Mouse (Mus musculus): ENCODE results near the gene Ltbp4. TPM values are rescaled to one million over a fixed set of nuclear protein-coding genes. Genes with fewer than 3 reads are reported as not detected.
A peak's percentile ranks its signal among the peaks of the same experiment; 100 is the strongest.

Ltbp4 gene
- polyA plus RNA-seq, 1 experiment from 2014 or later: 10.5 TPM

DNA sequence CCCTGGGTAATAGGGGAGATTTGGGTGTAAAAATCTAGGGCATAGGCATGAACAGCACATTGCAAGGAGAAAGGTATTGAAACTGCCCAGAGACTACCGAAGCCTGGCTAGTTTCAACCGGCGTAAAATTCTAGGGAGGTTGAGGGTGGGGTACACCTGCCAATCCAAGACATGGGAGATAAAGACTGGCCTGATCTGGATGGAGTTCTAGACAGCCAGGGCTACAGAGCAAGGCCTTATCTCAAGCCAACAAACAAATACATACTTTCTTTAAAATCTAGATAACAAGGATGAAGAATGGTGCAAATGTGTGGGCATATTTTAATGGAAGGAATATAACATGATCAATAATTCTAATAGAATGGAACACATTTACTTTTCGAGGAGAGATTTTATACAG is 17.3 kb upstream of the Ltbp4 start:
- Histone ChIP-seq H3K4me3 (peak overlapping the region; percentile 73), H3K9me3 (replicated peaks) (no peaks in the 10 kb centered on the region; the same call in 1 of the 2 replicates), H3K36me3 (ENCODE audit: poor library complexity, severe bottlenecking) (peaks cover 42% of the 10 kb centered on the region), H3K4me2 (peak overlapping the region; percentile 65), H3K9ac (peak overlapping the region; percentile 86), H3K27me3 (peaks cover 34% of the 10 kb centered on the region), H3K4me1 (peaks cover 30% of the 10 kb centered on the region), H3K27ac (no peak overlapping the region)
- WGBS: 45% methylated on average over 4 of the region's 4 CpGs
- no peak for ATAC-seq

- peaks cover 28% of the 10 kb centered on the region for H3K27me3 ChIP-seq
- H3K36me3 ChIP-seq (ENCODE audit: poor library complexity, severe bottlenecking): peaks cover 48% of the 10 kb centered on the region
- peak overlapping the region; percentile 65 for H3K4me2 ChIP-seq
- WGBS: 32% methylated on average over 6 of the region's 6 CpGs
- H3K4me1 ChIP-seq: peaks cover 30% of the 10 kb centered on the region
- peak overlapping the region; percentile 73 for H3K4me3 ChIP-seq
- H3K9ac ChIP-seq: peak overlapping the region; percentile 86; the same call in 1 of the 2 replicates
- peak; percentile 12; the same call in 1 of the 2 replicates for ATAC-seq
- no peak overlapping the region for H3K27ac ChIP-seq
- no peaks in the 10 kb centered on the region for H3K9me3 ChIP-seq (replicated peaks)
Measured at GRCm38 (mm10) chr7:27354144-27354543, 16.7 kb upstream of the Ltbp4 start.

DNA sequence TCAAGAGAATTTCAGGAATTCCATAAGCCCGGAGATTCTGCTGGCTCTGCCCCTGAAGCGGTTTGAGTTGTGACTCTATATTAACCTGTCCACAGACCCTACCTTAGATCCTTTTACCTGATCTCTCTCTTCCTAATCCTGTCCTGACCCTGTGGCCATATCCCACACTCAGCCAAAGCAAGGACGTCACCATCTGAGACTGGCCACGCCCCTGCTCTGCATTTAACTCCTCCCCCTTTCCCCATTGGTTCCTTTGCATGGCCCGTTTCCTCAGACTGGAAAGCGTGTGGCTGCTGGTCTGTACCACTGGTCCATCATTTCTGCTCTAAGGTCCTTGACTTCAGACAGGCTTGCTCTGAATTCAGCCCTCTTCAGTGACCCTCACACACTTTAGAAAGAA is 8.0 kb upstream of the Ltbp4 start:
- 20% methylated on average over 6 of the region's 6 CpGs for WGBS
- no peak for ATAC-seq

DNA sequence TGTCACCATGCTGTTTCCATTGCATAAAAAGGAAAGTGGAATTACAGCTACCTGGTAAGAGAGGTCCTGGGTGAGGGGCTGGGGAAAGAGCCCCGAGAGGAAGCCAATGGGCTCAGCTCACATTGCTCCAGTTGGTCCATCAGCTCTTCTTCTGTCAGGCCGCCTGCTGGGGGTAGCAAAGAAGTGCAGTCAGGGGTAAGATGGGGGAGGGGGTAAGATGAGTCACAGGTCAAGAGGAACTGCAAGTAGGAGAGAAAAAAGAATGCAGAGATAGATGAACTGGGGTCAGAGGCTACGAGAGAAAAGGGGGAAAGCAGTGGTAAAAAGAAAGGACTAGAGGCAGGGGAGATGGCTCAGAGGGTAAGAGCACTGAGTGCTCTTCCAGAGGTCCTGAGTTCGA is 5.1 kb upstream of the Ltbp4 start:
- ATAC-seq: no peak
- Histone ChIP-seq H3K4me1 (peaks cover 13% of the 10 kb centered on the region), H3K9ac (no peak overlapping the region), H3K27me3 (peaks cover 9% of the 10 kb centered on the region; the same call in 1 of the 2 replicates), H3K4me3 (no peak overlapping the region), H3K9me3 (replicated peaks) (no peaks in the 10 kb centered on the region), H3K36me3 (ENCODE audit: poor library complexity, severe bottlenecking) (peaks cover 63% of the 10 kb centered on the region), H3K27ac (no peak overlapping the region), H3K4me2 (no peak overlapping the region)
- 47% methylated on average over 4 of the region's 4 CpGs for WGBS

More for the DNA sequence above, 8.0 kb upstream of the Ltbp4 start:
- Histone ChIP-seq H3K9ac (no peak overlapping the region), H3K9me3 (replicated peaks) (no peaks in the 10 kb centered on the region), H3K27ac (no peak overlapping the region), H3K36me3 (ENCODE audit: poor library complexity, severe bottlenecking) (peaks cover 92% of the 10 kb centered on the region), H3K4me2 (no peak overlapping the region), H3K4me1 (no peaks in the 10 kb centered on the region), H3K4me3 (no peak overlapping the region), H3K27me3 (no peaks in the 10 kb centered on the region)

- WGBS: 27% methylated on average over 7 of the region's 7 CpGs
- H3K27ac ChIP-seq: no peak overlapping the region
Measured at GRCm38 (mm10) chr7:27339519-27339918, 2.0 kb upstream of the Ltbp4 start.

GRCm38 (mm10) chr7:27339114-27339513 is 1.6 kb upstream of the Ltbp4 start:
- peak overlapping the region; percentile 23 for H3K4me3 ChIP-seq
- H3K9ac ChIP-seq: 0 out of 2 replicates have a peak overlapping the region, but pooled peaks have one; percentile 17
- H3K36me3 ChIP-seq (ENCODE audit: poor library complexity, severe bottlenecking): peaks cover 29% of the 10 kb centered on the region
- no peak for ATAC-seq
- peaks cover 31% of the 10 kb centered on the region for H3K27me3 ChIP-seq
- H3K4me1 ChIP-seq: peaks cover 38% of the 10 kb centered on the region
- WGBS: 66% methylated on average over 4 of the region's 4 CpGs
- no peaks in the 10 kb centered on the region for H3K9me3 ChIP-seq (replicated peaks)
- no peak overlapping the region for H3K27ac ChIP-seq
- H3K4me2 ChIP-seq: peak overlapping the region; percentile 50

More at GRCm38 (mm10) chr7:27339519-27339918, 2.0 kb upstream of the Ltbp4 start:
- Histone ChIP-seq H3K4me2 (peak overlapping the region; percentile 50), H3K9me3 (replicated peaks) (no peaks in the 10 kb centered on the region), H3K4me1 (peaks cover 34% of the 10 kb centered on the region), H3K4me3 (peak overlapping the region; percentile 23), H3K27me3 (peaks cover 27% of the 10 kb centered on the region), H3K9ac (0 out of 2 replicates have a peak overlapping the region, but pooled peaks have one; percentile 17), H3K36me3 (ENCODE audit: poor library complexity, severe bottlenecking) (peaks cover 33% of the 10 kb centered on the region)
- ATAC-seq: peak; percentile 8; the same call in 1 of the 2 replicates

DNA sequence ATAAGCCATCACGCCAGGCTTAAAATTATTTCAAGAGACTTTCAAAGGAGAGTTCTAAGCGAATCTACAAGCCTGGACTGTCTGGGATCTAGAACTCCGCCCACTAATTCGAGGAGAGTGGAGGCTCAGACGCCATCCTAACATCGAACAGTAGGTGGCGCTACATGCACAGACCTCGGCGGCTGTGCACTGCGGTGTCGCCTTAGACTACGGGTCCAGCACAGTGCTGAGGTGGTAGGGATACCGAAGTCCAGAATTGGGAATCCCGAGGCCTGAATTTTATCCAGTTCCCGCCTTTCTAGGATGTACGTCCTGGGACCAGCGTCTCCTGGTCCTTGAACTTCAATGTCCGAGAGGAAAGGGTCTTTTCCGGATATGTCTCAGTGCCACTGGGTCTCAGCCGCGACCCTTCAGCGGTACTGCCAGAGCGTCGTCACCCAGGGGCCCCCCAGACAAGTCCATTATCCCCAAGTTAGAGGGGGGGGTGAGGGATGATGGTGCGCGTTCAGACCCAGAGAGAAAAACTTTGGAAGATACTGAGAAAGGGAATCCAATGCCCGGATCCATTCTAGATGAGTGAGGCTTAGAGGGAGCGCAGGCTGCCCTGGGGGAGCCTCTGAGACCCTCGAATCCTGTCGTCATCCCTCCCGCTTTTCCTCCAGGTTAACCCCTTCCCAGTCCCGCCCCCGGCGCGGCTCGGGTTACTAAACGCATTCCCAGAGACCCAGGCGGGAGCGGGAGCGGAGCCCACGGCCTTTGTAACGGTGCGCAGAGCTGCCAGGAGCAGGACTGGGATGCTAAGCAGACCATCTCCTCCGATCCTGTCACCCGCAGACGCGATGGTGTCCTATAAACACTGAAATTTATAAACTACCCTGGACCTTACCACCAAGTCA is 1.3 kb downstream of the Ltbp4 start:
- Histone ChIP-seq H3K9ac (peak overlapping the region; percentile 66), H3K4me3 (peak overlapping the region; percentile 42), H3K27me3 (peaks cover 60% of the 10 kb centered on the region), H3K27ac (no peak overlapping the region), H3K4me2 (peak overlapping the region; percentile 69), H3K36me3 (ENCODE audit: poor library complexity, severe bottlenecking) (peaks cover 2% of the 10 kb centered on the region), H3K9me3 (replicated peaks) (no peaks in the 10 kb centered on the region), H3K4me1 (peaks cover 60% of the 10 kb centered on the region)
- WGBS: 1% methylated on average over 47 of the region's 47 CpGs
- ATAC-seq: peak; percentile 84

DNA sequence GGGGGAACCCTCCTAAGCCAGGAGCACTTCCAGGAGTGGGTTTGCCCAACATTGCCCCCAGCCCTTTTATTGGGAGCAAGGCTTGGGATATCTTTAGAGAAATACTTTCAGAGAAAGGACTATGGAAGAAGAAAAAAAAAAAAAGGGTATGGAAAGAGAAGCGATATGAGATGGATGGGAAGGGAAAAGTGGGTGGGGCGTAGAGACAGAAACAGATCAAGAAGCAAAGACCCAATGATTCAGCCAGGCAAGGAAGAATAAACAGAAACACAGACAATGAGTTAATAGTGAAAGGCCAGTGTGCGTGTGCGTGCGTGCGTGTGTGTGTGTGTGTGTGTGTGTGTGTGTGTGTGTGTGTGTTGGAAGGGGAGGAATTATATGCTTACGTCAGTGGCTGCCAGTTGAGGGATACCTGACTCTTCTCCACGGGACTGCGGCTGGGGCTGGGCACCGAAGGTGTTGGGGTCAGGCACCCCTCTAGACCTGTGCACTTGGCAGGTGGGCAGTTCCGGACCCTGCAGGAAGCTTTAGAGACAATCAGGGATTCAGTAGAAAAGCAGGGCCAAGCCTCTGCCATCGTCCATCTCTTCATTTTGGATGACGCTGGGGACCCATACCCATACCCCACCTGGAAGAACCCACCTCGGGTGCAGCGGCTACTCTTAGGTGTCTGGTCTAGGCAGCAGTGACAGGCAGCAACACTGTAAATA is 2.3 kb downstream of the Ltbp4 start:
- Histone ChIP-seq H3K4me2 (peak overlapping the region; percentile 69; the same call in 1 of the 2 replicates), H3K36me3 (ENCODE audit: poor library complexity, severe bottlenecking) (no peaks in the 10 kb centered on the region), H3K4me3 (no peak overlapping the region), H3K27ac (no peak overlapping the region), H3K27me3 (peaks cover 70% of the 10 kb centered on the region), H3K9ac (no peak overlapping the region), H3K9me3 (replicated peaks) (no peaks in the 10 kb centered on the region), H3K4me1 (peaks cover 70% of the 10 kb centered on the region)
- 0 out of 2 replicates have a peak, but pooled peaks have one; percentile 0 for ATAC-seq
- 61% methylated on average over 15 of the region's 15 CpGs for WGBS

GRCm38 (mm10) chr7:27334405-27334911 is 3.0 kb downstream of the Ltbp4 start:
- 5% methylated on average over 32 of the region's 32 CpGs for WGBS
- Histone ChIP-seq H3K4me1 (peaks cover 72% of the 10 kb centered on the region), H3K4me2 (peak overlapping the region; percentile 82), H3K9ac (no peak overlapping the region), H3K27me3 (peaks cover 77% of the 10 kb centered on the region), H3K36me3 (ENCODE audit: poor library complexity, severe bottlenecking) (no peaks in the 10 kb centered on the region), H3K27ac (no peak overlapping the region), H3K9me3 (replicated peaks) (no peaks in the 10 kb centered on the region), H3K4me3 (0 out of 2 replicates have a peak overlapping the region, but pooled peaks have one; percentile 47)
- ATAC-seq: no peak

DNA sequence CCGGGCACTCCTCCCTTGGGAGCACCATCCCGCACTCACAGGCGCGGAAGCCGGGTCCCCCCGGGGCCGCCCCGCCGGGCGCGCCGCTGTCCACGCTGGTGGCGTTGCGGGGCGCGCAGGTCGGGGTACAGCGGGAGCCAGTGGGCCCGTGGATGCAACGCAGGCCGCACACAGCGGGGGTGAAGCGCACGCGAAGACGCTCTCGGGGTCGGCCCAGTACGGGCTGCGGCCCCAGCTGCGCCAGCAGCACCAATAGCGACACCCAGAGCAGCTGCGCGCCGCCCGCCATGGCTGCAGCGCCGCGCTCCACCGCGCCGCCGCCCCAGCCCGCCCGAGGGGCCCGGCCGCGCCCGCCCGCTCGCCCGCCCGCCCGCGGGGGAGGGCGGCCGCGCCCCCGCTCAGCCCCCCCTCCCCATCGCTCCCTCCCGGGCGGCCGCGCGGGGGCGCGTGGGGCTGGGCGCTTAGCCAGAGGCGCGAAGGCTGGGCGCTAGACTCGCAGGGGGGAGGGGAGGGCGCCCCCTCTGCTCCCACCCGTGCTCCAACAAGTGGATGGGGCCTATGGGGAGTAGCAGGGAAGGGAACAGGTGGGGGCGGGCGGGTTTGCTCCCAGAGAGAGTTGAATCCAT is 4.1 kb downstream of the Ltbp4 start:
- no peak overlapping the region for H3K27ac ChIP-seq
- peak overlapping the region; percentile 47 for H3K4me3 ChIP-seq
- peak overlapping the region; percentile 82 for H3K4me2 ChIP-seq
- H3K9me3 ChIP-seq (replicated peaks): no peaks in the 10 kb centered on the region
- peaks cover 86% of the 10 kb centered on the region for H3K27me3 ChIP-seq
- no peaks in the 10 kb centered on the region for H3K36me3 ChIP-seq (ENCODE audit: poor library complexity, severe bottlenecking)
- no peak for ATAC-seq
- peak overlapping the region; percentile 74 for H3K9ac ChIP-seq
- H3K4me1 ChIP-seq: peaks cover 71% of the 10 kb centered on the region
- WGBS: under 1% methylated on average over 34 of the region's 77 CpGs

- Histone ChIP-seq H3K4me3 (peak overlapping the region; percentile 47), H3K9ac (peak overlapping the region; percentile 74), H3K4me1 (peaks cover 66% of the 10 kb centered on the region), H3K9me3 (replicated peaks) (no peaks in the 10 kb centered on the region), H3K27me3 (peaks cover 86% of the 10 kb centered on the region), H3K36me3 (ENCODE audit: poor library complexity, severe bottlenecking) (no peaks in the 10 kb centered on the region), H3K4me2 (peak overlapping the region; percentile 82), H3K27ac (no peak overlapping the region)
- under 1% methylated on average over 39 of the region's 39 CpGs for WGBS
- ATAC-seq: no peak; the same call in 1 of the 2 replicates
Measured at GRCm38 (mm10) chr7:27332353-27333199, 4.9 kb downstream of the Ltbp4 start.

Data from forebrain, embryonic 13.5 days (tissue).